Mouse (Mus musculus) erythroblast, embryonic 14.5 days (primary cell): ENCODE results near the gene Tmem160.

ENCODE experiments used
- GATA1 ChIP-seq: IDR thresholded peaks from 2 replicates; pipeline ENCODE4 v1.6.1; 2012; ENCODE audit warnings: low read length, inconsistent platforms, mixed read lengths
- TAL1 ChIP-seq: IDR thresholded peaks from 3 replicates; pipeline ENCODE4 v1.6.1; 2012; ENCODE audit warnings: low read length, inconsistent platforms, mixed read lengths

DNA sequence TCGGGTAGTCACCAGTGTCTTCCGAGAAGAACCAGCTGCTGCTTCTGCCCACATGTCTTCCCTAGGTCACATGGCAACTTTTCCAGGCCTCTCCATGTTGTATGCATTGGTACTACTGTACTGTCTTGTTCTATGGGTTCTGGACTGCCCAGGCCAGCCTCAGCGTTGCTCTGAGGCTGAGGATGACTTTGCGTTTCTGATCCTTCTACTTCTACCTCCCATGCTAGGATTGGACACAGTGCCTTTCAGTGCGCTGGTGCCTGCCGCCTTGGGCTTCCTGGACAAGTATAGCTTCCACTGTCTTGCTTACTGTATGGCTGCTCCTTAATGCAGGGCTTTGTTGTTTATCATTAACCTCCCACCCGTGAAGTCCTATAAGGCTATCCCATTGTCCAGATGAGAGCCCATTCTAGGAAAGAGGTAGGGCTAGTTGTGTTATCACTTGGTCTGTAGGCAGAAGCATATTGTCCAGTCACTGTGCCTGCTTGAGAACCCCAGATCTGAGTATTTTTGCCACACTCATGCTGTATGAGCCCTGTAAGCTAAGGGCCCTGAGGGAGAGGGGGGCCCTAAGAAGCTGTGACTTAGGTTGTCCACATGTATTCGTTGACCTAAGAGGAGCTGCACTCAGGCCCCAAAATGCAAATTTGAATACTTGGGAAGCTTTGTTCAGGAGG, 40.2 kb upstream of the Tmem160 start:
- TF ChIP-seq GATA1, result no peak
- TF ChIP-seq TAL1, result no peak
